9 mouse cellular contexts compared by ENCODE assay signal in genomic region chr16:42275518-42276215, GRCm38 (mm10).
DNase-seq lines count a peak whose midpoint lies in the region; ATAC-seq and TF ChIP-seq lines count a peak whose summit lies in the region.
"Had no signal": no experiment of that assay in that cellular context is flagged by ENCODE, and none has a peak within 500 bp of the region (broad histone marks: within the 10 kb centered on the region; RNA-seq: fewer than 3 reads in every experiment).

No protein-coding gene starts in this region.

- WGBS in intestine, embryonic 15.5 days: 49% methylated on average over 14 of the region's 14 CpGs
- 61% methylated on average over 14 of the region's 14 CpGs for WGBS in intestine, postnatal 0 days
- 7% methylated on average over 14 of the region's 14 CpGs for WGBS in forebrain, embryonic 16.5 days
- WGBS in midbrain, embryonic 11.5 days: 36% methylated on average over 14 of the region's 14 CpGs

- H3K4me1 ChIP-seq in intestine, embryonic 15.5 days (replicated peaks): no peaks in the 10 kb centered on the region
- no peaks in the 10 kb centered on the region for H3K4me1 ChIP-seq in intestine, postnatal 0 days (replicated peaks; ENCODE audit: control insufficient read depth, insufficient read depth, low read length)
- H3K4me1 ChIP-seq in forebrain, embryonic 16.5 days (replicated peaks; ENCODE audit: control insufficient read depth, insufficient read depth, low read length): peaks cover 23% of the 10 kb centered on the region
- peaks cover 8% of the 10 kb centered on the region for H3K4me1 ChIP-seq in midbrain, embryonic 11.5 days (ENCODE audit: control insufficient read depth, insufficient read depth, low read length)
- H3K4me1 ChIP-seq: limb, embryonic 15.5 days had no signal

- H3K9ac ChIP-seq in intestine, embryonic 15.5 days: no peak overlapping the region
- H3K9ac ChIP-seq in intestine, postnatal 0 days (ENCODE audit: low read depth, low read length): no peak overlapping the region
- H3K9ac ChIP-seq in forebrain, embryonic 16.5 days (replicated peaks; ENCODE audit: low read depth, low read length): peak overlapping the region; percentile 44
- H3K9ac ChIP-seq in midbrain, embryonic 11.5 days (ENCODE audit: low read length): peak overlapping the region; percentile 38
- H3K9ac ChIP-seq: limb, embryonic 15.5 days had no signal

- TF ChIP-seq CTCF in intestine, postnatal 0 days (IDR thresholded peaks at IDR 0.05; ENCODE audit: low read depth): no peak

- no peaks in the 10 kb centered on the region for H3K9me3 ChIP-seq in intestine, embryonic 15.5 days
- H3K9me3 ChIP-seq in intestine, postnatal 0 days (ENCODE audit: control insufficient read depth): no peaks in the 10 kb centered on the region
- H3K9me3 ChIP-seq in forebrain, embryonic 16.5 days (ENCODE audit: control insufficient read depth, low read length): no peaks in the 10 kb centered on the region
- H3K9me3 ChIP-seq in midbrain, embryonic 11.5 days (ENCODE audit: control insufficient read depth, low read length): no peaks in the 10 kb centered on the region
- H3K9me3 ChIP-seq: limb, embryonic 15.5 days had no signal

- H3K4me2 ChIP-seq in intestine, embryonic 15.5 days (replicated peaks): no peak overlapping the region
- no peak overlapping the region for H3K4me2 ChIP-seq in intestine, postnatal 0 days (replicated peaks; ENCODE audit: low read depth)
- peak overlapping the region; percentile 53 for H3K4me2 ChIP-seq in forebrain, embryonic 16.5 days (ENCODE audit: low read length)
- H3K4me2 ChIP-seq in midbrain, embryonic 11.5 days: peak overlapping the region; percentile 11; the same call in 1 of the 2 replicates
- H3K4me2 ChIP-seq: limb, embryonic 15.5 days had no signal

- H3K27ac ChIP-seq in intestine, embryonic 15.5 days: no peak overlapping the region
- H3K27ac ChIP-seq in intestine, postnatal 0 days (ENCODE audit: low read depth, low read length): no peak overlapping the region
- H3K27ac ChIP-seq in forebrain, embryonic 16.5 days (ENCODE audit: low read length): peak overlapping the region; percentile 80
- peak overlapping the region; percentile 48; the same call in 1 of the 2 replicates for H3K27ac ChIP-seq in midbrain, embryonic 11.5 days (ENCODE audit: low read depth, low read length)
- H3K27ac ChIP-seq: limb, embryonic 15.5 days had no signal

- H3K4me3 ChIP-seq in intestine, embryonic 15.5 days (replicated peaks): no peak overlapping the region
- no peak overlapping the region for H3K4me3 ChIP-seq in intestine, postnatal 0 days (ENCODE audit: low read depth, low read length)
- H3K4me3 ChIP-seq in forebrain, embryonic 16.5 days (replicated peaks; ENCODE audit: low read length): peak overlapping the region; percentile 33
- no peak overlapping the region for H3K4me3 ChIP-seq in midbrain, embryonic 11.5 days (ENCODE audit: low read depth, low read length)
- H3K4me3 ChIP-seq: limb, embryonic 15.5 days had no signal

- no peaks in the 10 kb centered on the region for H3K36me3 ChIP-seq in intestine, embryonic 15.5 days
- H3K36me3 ChIP-seq in intestine, postnatal 0 days (ENCODE audit: control insufficient read depth, insufficient read depth): no peaks in the 10 kb centered on the region
- no peaks in the 10 kb centered on the region for H3K36me3 ChIP-seq in forebrain, embryonic 16.5 days (ENCODE audit: control insufficient read depth, insufficient read depth)
- H3K36me3 ChIP-seq in midbrain, embryonic 11.5 days (ENCODE audit: control insufficient read depth, insufficient read depth, low read length): no peaks in the 10 kb centered on the region
- H3K36me3 ChIP-seq: limb, embryonic 15.5 days had no signal

- H3K27me3 ChIP-seq in intestine, embryonic 15.5 days (replicated peaks): no peaks in the 10 kb centered on the region
- no peaks in the 10 kb centered on the region for H3K27me3 ChIP-seq in intestine, postnatal 0 days (replicated peaks; ENCODE audit: control insufficient read depth, insufficient read depth, low read length)
- no peaks in the 10 kb centered on the region for H3K27me3 ChIP-seq in forebrain, embryonic 16.5 days (replicated peaks; ENCODE audit: control insufficient read depth, insufficient read depth, low read length)
- H3K27me3 ChIP-seq in midbrain, embryonic 11.5 days (ENCODE audit: control insufficient read depth, insufficient read depth, low read length): peaks cover 4% of the 10 kb centered on the region
- H3K27me3 ChIP-seq: limb, embryonic 15.5 days had no signal

- ATAC-seq in intestine, embryonic 15.5 days: peak; percentile 14; the same call in 1 of the 2 replicates
- ATAC-seq in intestine, postnatal 0 days: no peak
- peak; percentile 92 for ATAC-seq in forebrain, embryonic 16.5 days
- ATAC-seq in midbrain, embryonic 11.5 days (ENCODE audit: low FRiP score): peak; percentile 74

- DNase-seq in brain, adult 2 months (ENCODE audit: low read depth, low spot score): peak; percentile 54
- peak; percentile 86 for DNase-seq in midbrain, embryonic 11.5 days (ENCODE audit: low spot score, missing footprints)
- no peak for DNase-seq in adrenal gland, postnatal 4 days (ENCODE audit: low spot score in 2 of 2)
- DNase-seq in urinary bladder, postnatal 10 days (ENCODE audit: low spot score): no peak
- DNase-seq in frontal cortex, postnatal 25 days (ENCODE audit: low spot score in 2 of 2): no peak

Comparison
In these comparisons a context has a peak if more than half of its experiments do, and no peak if none do; other contexts are left out.
1. H3K27ac ChIP-seq: peak in forebrain, embryonic 16.5 days (single experiment) and midbrain, embryonic 11.5 days (single experiment); none in intestine, embryonic 15.5 days (single experiment) and intestine, postnatal 0 days (single experiment).
2. H3K4me2 ChIP-seq: peak in forebrain, embryonic 16.5 days (single experiment) and midbrain, embryonic 11.5 days (single experiment); none in intestine, embryonic 15.5 days (single experiment) and intestine, postnatal 0 days (single experiment).
3. H3K9ac ChIP-seq: peak in forebrain, embryonic 16.5 days (single experiment) and midbrain, embryonic 11.5 days (single experiment); none in intestine, embryonic 15.5 days (single experiment) and intestine, postnatal 0 days (single experiment).
4. DNase-seq: peak in brain, adult 2 months (single experiment) and midbrain, embryonic 11.5 days (single experiment); none in adrenal gland, postnatal 4 days (0 of 2), urinary bladder, postnatal 10 days (single experiment) and frontal cortex, postnatal 25 days (0 of 2).